In the genomic region with DNA sequence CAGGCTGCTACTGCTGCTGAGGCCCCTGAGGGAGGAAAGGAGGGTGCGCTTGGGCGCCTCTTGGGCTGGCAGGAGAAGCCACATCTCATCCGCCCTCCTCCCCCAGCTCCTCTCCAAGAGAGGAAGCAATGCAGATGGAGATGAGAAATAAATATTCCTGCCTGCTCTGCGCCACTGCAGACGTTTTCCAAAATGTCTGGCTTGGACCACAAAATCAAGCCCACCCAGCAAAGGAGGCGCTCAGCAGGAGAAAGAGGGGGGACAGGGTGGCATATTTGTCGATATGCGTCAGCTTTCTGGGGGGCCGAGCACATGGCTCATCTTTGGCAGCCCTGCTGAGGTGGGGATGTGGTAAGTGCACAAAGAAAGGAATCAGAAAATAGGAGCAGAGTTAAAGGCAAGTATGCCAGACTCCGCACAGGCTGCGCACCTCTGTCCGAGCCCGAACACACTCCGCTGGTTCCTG, we compare ENCODE assay signal across 15 mouse cellular contexts.
DNase-seq lines count a peak whose midpoint lies in the region; ATAC-seq and TF ChIP-seq lines count a peak whose summit lies in the region.
"Had no signal": no experiment of that assay in that cellular context is flagged by ENCODE, and none has a peak within 500 bp of the region (broad histone marks: within the 10 kb centered on the region; RNA-seq: fewer than 3 reads in every experiment).

No protein-coding gene starts in this region.

- peaks cover 27% of the 10 kb centered on the region for H3K4me1 ChIP-seq in forebrain, embryonic 10.5 days
- peaks cover 7% of the 10 kb centered on the region; the same call in 1 of the 2 replicates for H3K4me1 ChIP-seq in forebrain, embryonic 12.5 days
- H3K4me1 ChIP-seq in midbrain, postnatal 0 days (ENCODE audit: insufficient read depth, low read length), result no peaks in the 10 kb centered on the region
- no peaks in the 10 kb centered on the region for H3K4me1 ChIP-seq in midbrain, embryonic 11.5 days (ENCODE audit: control insufficient read depth, insufficient read depth, low read length)
- H3K4me1 ChIP-seq: lung, embryonic 15.5 days had no signal

- no peak overlapping the region for H3K4me3 ChIP-seq in forebrain, embryonic 10.5 days
- no peak overlapping the region for H3K4me3 ChIP-seq in forebrain, embryonic 12.5 days (replicated peaks)
- H3K4me3 ChIP-seq in midbrain, postnatal 0 days (ENCODE audit: low read depth, low read length), result no peak overlapping the region
- H3K4me3 ChIP-seq in midbrain, embryonic 11.5 days (ENCODE audit: low read depth, low read length), result no peak overlapping the region
- H3K4me3 ChIP-seq: lung, embryonic 15.5 days had no signal

- H3K27ac ChIP-seq in forebrain, embryonic 10.5 days, result 0 out of 2 replicates have a peak overlapping the region, but pooled peaks have one; percentile 11
- H3K27ac ChIP-seq in forebrain, embryonic 12.5 days, result no peak overlapping the region
- H3K27ac ChIP-seq in midbrain, postnatal 0 days (ENCODE audit: low read depth, low read length), result no peak overlapping the region
- H3K27ac ChIP-seq in midbrain, embryonic 11.5 days (ENCODE audit: low read depth, low read length), result no peak overlapping the region
- H3K27ac ChIP-seq: lung, embryonic 15.5 days had no signal

- no peak overlapping the region for H3K4me2 ChIP-seq in forebrain, embryonic 12.5 days
- no peak overlapping the region for H3K4me2 ChIP-seq in midbrain, postnatal 0 days (ENCODE audit: low read depth, low read length, poor library complexity, severe bottlenecking)
- H3K4me2 ChIP-seq in midbrain, embryonic 11.5 days, result no peak overlapping the region
- H3K4me2 ChIP-seq: lung, embryonic 15.5 days had no signal

- DNase-seq in forebrain, embryonic 10.5 days (ENCODE audit: extremely low spot score, low spot score), result no peak
- no peak for DNase-seq in midbrain, postnatal 0 days (ENCODE audit: low spot score)
- no peak for DNase-seq in midbrain, embryonic 11.5 days (ENCODE audit: low spot score, missing footprints)
- DNase-seq in layer of hippocampus, adult 9-11 months, result peak; percentile 60
- DNase-seq in right cerebral cortex, postnatal 36 days (ENCODE audit: low spot score in 2 of 2), result peak; percentile 44 to 58
- DNase-seq in heart, adult 9 months (ENCODE audit: low spot score in 2 of 2), result no peak
- no peak for DNase-seq in lung, adult 18-20 months
- DNase-seq: cerebellum, adult 2 months; heart, adult 18-20 months; kidney, postnatal 10 days; thymus, adult 18-20 months had no signal

- H3K27me3 ChIP-seq in forebrain, embryonic 10.5 days (ENCODE audit: poor library complexity, severe bottlenecking), result peaks cover 12% of the 10 kb centered on the region; the same call in 1 of the 2 replicates
- H3K27me3 ChIP-seq in forebrain, embryonic 12.5 days, result peaks cover 9% of the 10 kb centered on the region
- no peaks in the 10 kb centered on the region for H3K27me3 ChIP-seq in midbrain, postnatal 0 days (ENCODE audit: insufficient read depth, low read length)
- H3K27me3 ChIP-seq in midbrain, embryonic 11.5 days (ENCODE audit: control insufficient read depth, insufficient read depth, low read length), result no peaks in the 10 kb centered on the region
- H3K27me3 ChIP-seq: CH12.LX; lung, embryonic 15.5 days had no signal

- no peak overlapping the region for H3K9ac ChIP-seq in forebrain, embryonic 12.5 days
- H3K9ac ChIP-seq in midbrain, postnatal 0 days (replicated peaks; ENCODE audit: low read length, poor library complexity, severe bottlenecking), result no peak overlapping the region
- H3K9ac ChIP-seq in midbrain, embryonic 11.5 days (ENCODE audit: low read length), result no peak overlapping the region
- H3K9ac ChIP-seq: lung, embryonic 15.5 days had no signal

- no peaks in the 10 kb centered on the region for H3K36me3 ChIP-seq in forebrain, embryonic 10.5 days (replicated peaks)
- no peaks in the 10 kb centered on the region; the same call in 1 of the 2 replicates for H3K36me3 ChIP-seq in forebrain, embryonic 12.5 days (replicated peaks)
- peaks cover 9% of the 10 kb centered on the region; the same call in 1 of the 2 replicates for H3K36me3 ChIP-seq in midbrain, postnatal 0 days (ENCODE audit: insufficient read depth, low read length)
- H3K36me3 ChIP-seq in midbrain, embryonic 11.5 days (ENCODE audit: control insufficient read depth, insufficient read depth, low read length), result no peaks in the 10 kb centered on the region
- H3K36me3 ChIP-seq: lung, embryonic 15.5 days had no signal

- no peaks in the 10 kb centered on the region for H3K9me3 ChIP-seq in forebrain, embryonic 10.5 days
- no peaks in the 10 kb centered on the region for H3K9me3 ChIP-seq in forebrain, embryonic 12.5 days
- H3K9me3 ChIP-seq in midbrain, postnatal 0 days (ENCODE audit: low read length), result no peaks in the 10 kb centered on the region
- H3K9me3 ChIP-seq in midbrain, embryonic 11.5 days (ENCODE audit: control insufficient read depth, low read length), result no peaks in the 10 kb centered on the region
- H3K9me3 ChIP-seq: lung, embryonic 15.5 days had no signal

- WGBS in forebrain, embryonic 10.5 days, result 87% methylated on average over 14 of the region's 14 CpGs
- 87% methylated on average over 14 of the region's 14 CpGs for WGBS in forebrain, embryonic 12.5 days
- WGBS in midbrain, postnatal 0 days, result 88% methylated on average over 14 of the region's 14 CpGs
- WGBS in midbrain, embryonic 11.5 days, result 87% methylated on average over 14 of the region's 14 CpGs

- ATAC-seq in forebrain, embryonic 12.5 days (ENCODE audit: low FRiP score), result no peak
- ATAC-seq in midbrain, postnatal 0 days (ENCODE audit: low FRiP score), result peak; percentile 16; the same call in 1 of the 2 replicates
- ATAC-seq in midbrain, embryonic 11.5 days (ENCODE audit: low FRiP score), result no peak
- ATAC-seq: intestine, postnatal 0 days had no signal

- TF ChIP-seq CTCF in midbrain, postnatal 0 days (IDR thresholded peaks at IDR 0.05), result no peak

Comparison
In these comparisons a context has a peak if more than half of its experiments do, and no peak if none do; other contexts are left out.
1. DNase-seq: peak in layer of hippocampus, adult 9-11 months (single experiment) and right cerebral cortex, postnatal 36 days (2 of 2); none in forebrain, embryonic 10.5 days (single experiment), midbrain, postnatal 0 days (single experiment), midbrain, embryonic 11.5 days (single experiment), heart, adult 9 months (0 of 2) and lung, adult 18-20 months (0 of 2).